Mouse (Mus musculus) liver, embryonic 15.5 days (tissue): Measurements from ENCODE around the gene Elf1. TPM values are rescaled to one million over a fixed set of nuclear protein-coding genes. Genes with fewer than 3 reads are reported as not detected.

Source experiments
- ATAC-seq: fragments of 200-750 bp; cut with Nextera tagmentation; 2 replicates; pipeline ENCODE4 v1.8.0; 2017; ENCODE audit warnings: moderate number of reproducible peaks, mild to moderate bottlenecking, moderate library complexity; ENCODE audit not compliant: insufficient read depth
- H3K27ac ChIP-seq: fragments of 300-500 bp; sonication (generic); replicated peaks from 2 replicates; pipeline ENCODE4 v1.5.1; 2015; ENCODE audit warnings: mild to moderate bottlenecking, inconsistent platforms
- H3K27me3 ChIP-seq: fragments of 300-500 bp; sonication (generic); 2 replicates; pipeline ENCODE4 v1.6.1; 2015; ENCODE audit warnings: mild to moderate bottlenecking, inconsistent platforms
- H3K36me3 ChIP-seq: fragments of 300-500 bp; sonication (generic); replicated peaks from 2 replicates; pipeline ENCODE4 v1.6.1; 2015; ENCODE audit warnings: moderate library complexity, mild to moderate bottlenecking, inconsistent platforms
- H3K4me1 ChIP-seq: fragments of 300-500 bp; sonication (generic); replicated peaks from 2 replicates; pipeline ENCODE4 v1.6.1; 2015; ENCODE audit warnings: inconsistent platforms
- H3K4me2 ChIP-seq: fragments of 300-500 bp; sonication (generic); 2 replicates; pipeline ENCODE4 v1.6.1; 2015; ENCODE audit warnings: moderate library complexity, mild to moderate bottlenecking, inconsistent platforms
- H3K4me3 ChIP-seq: fragments of 300-500 bp; sonication (generic); replicated peaks from 2 replicates; pipeline ENCODE4 v1.5.1; 2015; ENCODE audit warnings: mild to moderate bottlenecking, inconsistent platforms
- H3K9ac ChIP-seq: fragments of 300-500 bp; sonication (generic); 2 replicates; pipeline ENCODE4 v1.6.1; 2015; ENCODE audit warnings: moderate library complexity, mild to moderate bottlenecking, inconsistent platforms
- H3K9me3 ChIP-seq: fragments of 300-500 bp; sonication (generic); replicated peaks from 2 replicates; pipeline ENCODE4 v1.6.1; 2016; ENCODE audit warnings: inconsistent platforms
- WGBS: fragments of 180-500 bp; shearing (Covaris S2); methylation state at CpG from one replicate; pipeline ENCODE4 v1.1.7; 2015; ENCODE audit warnings: mixed read lengths; ENCODE audit not compliant: insufficient replicate concordance; 5-methylcytosine and 5-hydroxymethylcytosine counted together
- polyA plus RNA-seq: library from polyadenylated mRNA; unstranded; fragments of >200 nt; fragmentation: Nextera tagmentation; extraction: Ambion mirVana; gene quantifications from 2 replicates; pipeline ENCODE4 v1.2.1, GENCODE M21; 2015

Gene Elf1
- polyA plus RNA-seq, 1 experiment from 2014 or later, result 10.9 TPM

DNA sequence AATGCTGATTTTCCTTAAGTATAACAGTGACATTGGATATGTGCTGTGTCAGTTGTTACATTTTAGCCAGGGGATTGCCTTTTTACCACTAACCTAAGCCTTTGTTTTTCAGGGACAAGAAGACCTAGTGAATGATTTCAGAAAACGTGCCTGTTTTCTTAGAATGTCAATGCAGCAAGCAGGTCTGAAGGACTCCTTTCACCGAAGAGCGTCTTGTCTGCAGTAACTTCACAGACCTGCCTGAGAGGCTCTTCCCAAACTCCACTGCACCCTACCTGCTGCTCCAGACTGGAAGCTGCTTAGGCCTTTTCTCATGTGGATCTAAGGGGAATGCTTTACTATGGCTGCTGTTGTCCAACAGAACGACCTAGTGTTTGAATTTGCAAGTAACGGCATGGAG lies 55.0 kb downstream of the Elf1 start:
- no peak for ATAC-seq
- WGBS, result 21% methylated on average over 5 of the region's 5 CpGs
- H3K4me3 ChIP-seq, result peak overlapping the region; percentile 43
- peaks cover 76% of the 10 kb centered on the region for H3K4me1 ChIP-seq
- peaks cover 14% of the 10 kb centered on the region; the same call in 1 of the 2 replicates for H3K36me3 ChIP-seq
- H3K4me2 ChIP-seq, result peak overlapping the region; percentile 76
- no peaks in the 10 kb centered on the region for H3K9me3 ChIP-seq
- peak overlapping the region; percentile 87 for H3K27ac ChIP-seq
- H3K27me3 ChIP-seq, result no peaks in the 10 kb centered on the region
- peak overlapping the region; percentile 50 for H3K9ac ChIP-seq

DNA sequence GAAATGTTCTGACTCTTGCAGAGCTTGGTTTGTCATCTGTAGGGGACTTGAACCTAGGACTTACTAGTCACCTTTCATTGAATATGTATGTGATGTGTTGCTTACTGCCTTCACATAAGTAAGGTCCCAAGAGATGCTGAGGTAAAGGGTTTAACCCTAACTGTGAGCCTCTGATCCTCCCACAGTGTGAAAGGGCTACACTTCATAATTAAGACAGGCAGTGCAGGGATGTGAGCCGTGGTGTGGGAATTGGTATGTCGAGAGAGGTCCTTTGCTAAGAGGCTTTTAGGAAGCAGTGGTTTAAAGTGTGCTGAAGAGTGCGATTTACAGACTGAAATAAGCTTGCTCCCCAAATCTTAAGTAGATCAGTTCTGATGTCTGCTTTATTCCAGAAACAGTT lies 55.8 kb downstream of the Elf1 start:
- Histone ChIP-seq H3K9me3 (no peaks in the 10 kb centered on the region), H3K36me3 (peaks cover 14% of the 10 kb centered on the region; the same call in 1 of the 2 replicates), H3K27ac (peak overlapping the region; percentile 70), H3K27me3 (no peaks in the 10 kb centered on the region), H3K9ac (peak overlapping the region; percentile 33; the same call in 1 of the 2 replicates), H3K4me1 (peaks cover 72% of the 10 kb centered on the region), H3K4me3 (peak overlapping the region; percentile 4; the same call in 1 of the 2 replicates), H3K4me2 (peak overlapping the region; percentile 40)
- no peak for ATAC-seq
- WGBS, result 27% methylated on average over 3 of the region's 3 CpGs

DNA sequence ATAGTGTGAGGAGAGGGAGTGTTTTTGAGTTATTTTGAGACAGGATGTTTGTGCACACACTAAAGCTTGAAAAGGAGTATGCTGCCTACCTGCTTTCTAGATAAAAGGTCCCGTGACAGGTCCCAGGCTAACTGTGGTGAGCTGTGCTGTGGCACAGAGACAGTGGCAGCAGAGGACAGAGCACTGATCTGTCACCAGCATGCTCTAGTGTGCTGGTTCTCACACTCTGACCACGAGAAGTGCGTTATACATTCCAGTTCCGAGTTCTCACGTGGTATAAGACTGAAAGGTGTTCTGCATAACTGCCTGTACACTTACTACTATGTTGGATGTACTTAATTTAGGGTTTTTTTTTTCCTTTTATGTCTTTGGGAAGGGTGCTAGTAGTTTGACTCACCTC lies 56.5 kb downstream of the Elf1 start:
- H3K4me2 ChIP-seq, result peak overlapping the region; percentile 40
- peaks cover 17% of the 10 kb centered on the region; the same call in 1 of the 2 replicates for H3K36me3 ChIP-seq
- no peaks in the 10 kb centered on the region for H3K9me3 ChIP-seq
- peak overlapping the region; percentile 21 for H3K4me3 ChIP-seq
- WGBS, result 17% methylated on average over 5 of the region's 5 CpGs
- H3K27ac ChIP-seq, result peak overlapping the region; percentile 70
- peak; percentile 69; the same call in 1 of the 2 replicates for ATAC-seq
- H3K27me3 ChIP-seq, result no peaks in the 10 kb centered on the region
- peaks cover 68% of the 10 kb centered on the region for H3K4me1 ChIP-seq
- no peak overlapping the region for H3K9ac ChIP-seq

DNA sequence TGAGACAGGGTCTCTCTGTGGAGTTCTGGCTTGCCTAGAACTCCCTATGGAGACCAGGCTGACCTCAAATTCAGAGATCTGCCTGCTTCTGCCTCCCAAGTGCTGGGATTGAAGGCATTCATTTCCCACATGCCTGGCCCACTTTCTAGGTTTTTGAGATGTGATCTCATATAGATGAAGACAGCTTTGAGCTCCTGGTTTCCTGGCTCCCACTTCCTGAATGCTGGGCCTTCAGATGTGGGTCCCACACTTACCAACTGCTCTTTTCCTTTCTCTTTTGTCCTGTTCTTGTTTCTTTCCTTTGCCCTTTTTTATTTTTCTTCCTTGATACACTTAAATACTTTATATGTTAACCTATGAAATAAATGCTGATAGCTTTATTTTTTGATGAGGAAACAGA lies 56.9 kb downstream of the Elf1 start:
- ATAC-seq, result no peak
- H3K27me3 ChIP-seq, result no peaks in the 10 kb centered on the region
- peak overlapping the region; percentile 40 for H3K4me2 ChIP-seq
- H3K4me3 ChIP-seq, result peak overlapping the region; percentile 21
- H3K27ac ChIP-seq, result peak overlapping the region; percentile 70
- H3K9me3 ChIP-seq, result no peaks in the 10 kb centered on the region
- H3K9ac ChIP-seq, result no peak overlapping the region
- H3K4me1 ChIP-seq, result peaks cover 67% of the 10 kb centered on the region
- peaks cover 19% of the 10 kb centered on the region; the same call in 1 of the 2 replicates for H3K36me3 ChIP-seq

DNA sequence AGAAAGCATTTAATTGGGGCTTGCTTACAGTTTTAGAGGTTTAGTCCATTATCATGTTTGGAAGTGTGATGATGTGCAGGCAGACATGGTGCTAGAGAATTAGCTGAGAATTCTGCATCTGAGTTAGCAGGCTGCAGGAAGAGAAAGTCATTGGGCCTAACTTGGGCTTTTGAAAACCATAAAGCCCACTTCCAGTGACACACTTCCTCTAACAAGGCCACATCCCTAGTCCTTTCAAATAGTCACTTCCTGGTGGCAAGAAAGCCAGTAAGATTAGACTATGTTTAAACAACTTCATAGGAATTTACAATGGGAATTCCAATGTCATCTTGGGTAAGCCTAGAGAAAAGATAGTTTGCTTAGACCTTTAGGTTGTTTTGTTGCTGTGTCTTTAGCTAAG lies 60.6 kb downstream of the Elf1 start:
- Histone ChIP-seq H3K27me3 (no peaks in the 10 kb centered on the region), H3K4me2 (no peak overlapping the region), H3K4me1 (peaks cover 36% of the 10 kb centered on the region), H3K27ac (no peak overlapping the region), H3K9ac (no peak overlapping the region), H3K9me3 (no peaks in the 10 kb centered on the region), H3K36me3 (peaks cover 19% of the 10 kb centered on the region; the same call in 1 of the 2 replicates), H3K4me3 (no peak overlapping the region)
- no peak for ATAC-seq

DNA sequence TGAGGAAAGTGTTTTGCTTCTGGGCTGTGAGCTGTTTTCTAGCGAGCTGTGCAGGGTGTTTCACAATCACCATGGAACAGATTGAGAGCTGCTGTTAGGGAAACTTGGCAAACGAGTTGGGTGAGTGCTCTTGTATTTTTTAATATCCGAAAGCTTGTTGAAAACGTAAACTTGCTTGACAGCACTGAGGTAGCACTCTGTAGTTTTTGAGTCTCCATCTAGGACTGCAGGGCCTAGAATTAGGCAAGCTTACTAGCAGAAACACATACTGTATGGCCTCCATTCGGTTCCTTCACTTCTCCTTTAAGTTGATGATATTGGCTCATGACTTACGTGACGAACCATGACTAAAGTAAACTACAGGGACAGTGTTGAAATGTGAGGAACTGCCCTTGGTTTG lies 68.3 kb downstream of the Elf1 start:
- Histone ChIP-seq H3K4me2 (no peak overlapping the region), H3K9me3 (no peaks in the 10 kb centered on the region), H3K27ac (peak overlapping the region; percentile 39; the same call in 1 of the 2 replicates), H3K9ac (no peak overlapping the region), H3K27me3 (no peaks in the 10 kb centered on the region), H3K4me3 (no peak overlapping the region), H3K36me3 (0 out of 2 replicates have a peak, but pooled peaks cover 4% of the 10 kb centered on the region), H3K4me1 (peaks cover 22% of the 10 kb centered on the region)
- 66% methylated on average over 7 of the region's 7 CpGs for WGBS
- no peak for ATAC-seq

DNA sequence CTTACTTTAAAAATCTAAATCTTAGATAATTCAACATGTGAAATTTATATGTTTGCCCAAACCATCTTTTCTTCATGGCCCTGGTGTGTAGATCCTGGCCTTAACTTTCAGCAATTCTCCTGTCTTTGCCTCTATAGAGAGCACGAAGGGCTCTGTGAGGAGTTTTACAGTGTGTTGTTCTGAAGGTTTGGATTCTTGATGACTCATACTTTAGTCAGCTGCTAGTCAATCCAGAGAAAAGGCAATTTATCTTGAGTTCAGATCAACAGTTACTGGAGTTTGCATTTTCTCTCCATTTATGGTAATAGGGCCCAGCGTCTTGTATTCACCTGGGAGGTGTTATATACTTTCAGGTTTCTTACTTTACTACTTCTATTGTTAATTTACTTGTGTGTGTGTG lies 70.9 kb downstream of the Elf1 start:
- H3K4me2 ChIP-seq, result no peak overlapping the region
- H3K36me3 ChIP-seq, result 0 out of 2 replicates have a peak, but pooled peaks cover 9% of the 10 kb centered on the region
- H3K4me3 ChIP-seq, result no peak overlapping the region
- ATAC-seq, result no peak
- no peak overlapping the region for H3K27ac ChIP-seq
- no peaks in the 10 kb centered on the region for H3K27me3 ChIP-seq
- WGBS, result 69% methylated on average over 2 of the region's 2 CpGs
- no peaks in the 10 kb centered on the region for H3K9me3 ChIP-seq
- H3K4me1 ChIP-seq, result peaks cover 16% of the 10 kb centered on the region
- no peak overlapping the region for H3K9ac ChIP-seq

DNA sequence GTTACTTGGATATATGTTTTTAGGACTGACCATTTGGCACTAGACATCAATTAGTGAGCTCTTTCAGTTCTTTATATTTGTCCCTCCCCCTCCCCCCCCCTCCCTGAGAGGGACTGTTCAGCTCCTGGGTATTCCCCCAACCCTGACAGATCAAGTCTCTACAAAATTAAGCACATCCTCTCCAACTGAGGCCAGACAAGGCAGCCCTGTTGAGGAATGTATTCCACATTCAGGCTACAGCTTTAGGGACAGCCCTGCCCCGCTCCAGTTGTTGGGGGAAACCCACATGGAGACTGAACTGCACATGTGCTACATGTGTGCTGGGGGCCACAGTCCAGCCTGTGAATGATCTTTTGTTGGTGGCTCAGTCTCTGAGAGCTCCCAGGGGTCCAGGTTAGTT lies 71.9 kb downstream of the Elf1 start:
- Histone ChIP-seq H3K27ac (no peak overlapping the region), H3K27me3 (no peaks in the 10 kb centered on the region), H3K9ac (no peak overlapping the region), H3K9me3 (no peaks in the 10 kb centered on the region), H3K36me3 (0 out of 2 replicates have a peak, but pooled peaks cover 9% of the 10 kb centered on the region), H3K4me1 (peaks cover 19% of the 10 kb centered on the region), H3K4me3 (no peak overlapping the region), H3K4me2 (no peak overlapping the region)
- ATAC-seq, result no peak
- 78% methylated on average over 1 of the region's 1 CpGs for WGBS

DNA sequence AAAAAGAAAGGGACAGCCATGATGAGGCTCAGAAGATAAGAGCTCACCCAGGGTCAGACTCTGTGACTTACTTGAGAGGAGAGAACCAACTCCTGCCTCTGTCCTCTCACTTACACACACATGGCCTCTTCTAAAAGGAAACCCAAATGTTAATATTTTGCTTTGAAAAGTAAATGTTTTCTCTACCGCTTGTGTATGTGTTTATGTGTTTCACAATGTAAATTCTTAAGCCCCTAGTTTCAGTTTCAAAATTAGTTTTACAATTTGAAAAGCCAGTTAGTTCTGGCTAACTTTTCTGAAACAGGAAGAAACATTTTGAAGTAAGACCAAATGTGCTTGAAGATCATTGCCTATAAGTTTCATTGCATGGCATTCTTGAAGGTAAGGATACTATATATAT lies 76.8 kb downstream of the Elf1 start:
- no peak for ATAC-seq
- Histone ChIP-seq H3K27ac (no peak overlapping the region; the same call in 1 of the 2 replicates), H3K36me3 (peaks cover 29% of the 10 kb centered on the region), H3K4me1 (peaks cover 8% of the 10 kb centered on the region), H3K4me3 (no peak overlapping the region), H3K27me3 (no peaks in the 10 kb centered on the region), H3K9me3 (no peaks in the 10 kb centered on the region), H3K9ac (no peak overlapping the region), H3K4me2 (no peak overlapping the region)
- 81% methylated on average over 1 of the region's 1 CpGs for WGBS

DNA sequence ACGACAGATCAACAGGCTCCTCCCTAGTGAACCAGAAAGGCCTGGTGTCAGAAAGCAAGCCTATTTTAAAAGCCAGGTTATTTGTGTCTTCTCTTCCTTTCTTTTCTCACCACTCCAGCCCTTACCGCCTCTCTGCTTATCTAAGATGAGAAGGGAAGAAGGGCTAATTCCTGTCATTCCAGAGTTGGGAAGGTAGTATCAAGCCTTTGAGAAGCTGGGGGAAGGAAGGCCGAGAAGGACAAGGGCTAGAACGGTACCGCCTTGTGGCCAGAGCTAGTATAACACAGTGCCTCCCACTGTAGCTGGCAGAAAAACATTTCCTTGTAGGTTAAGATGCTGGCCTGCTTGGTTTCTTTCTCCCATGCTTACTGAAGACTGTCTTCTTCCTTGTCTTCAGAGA lies 81.8 kb downstream of the Elf1 start:
- Histone ChIP-seq H3K4me2 (no peak overlapping the region), H3K9ac (no peak overlapping the region), H3K4me3 (no peak overlapping the region), H3K27ac (0 out of 2 replicates have a peak overlapping the region, but pooled peaks have one; percentile 19), H3K27me3 (no peaks in the 10 kb centered on the region), H3K4me1 (peaks cover 4% of the 10 kb centered on the region), H3K36me3 (peaks cover 67% of the 10 kb centered on the region), H3K9me3 (no peaks in the 10 kb centered on the region)
- 39% methylated on average over 5 of the region's 5 CpGs for WGBS
- ATAC-seq, result no peak

DNA sequence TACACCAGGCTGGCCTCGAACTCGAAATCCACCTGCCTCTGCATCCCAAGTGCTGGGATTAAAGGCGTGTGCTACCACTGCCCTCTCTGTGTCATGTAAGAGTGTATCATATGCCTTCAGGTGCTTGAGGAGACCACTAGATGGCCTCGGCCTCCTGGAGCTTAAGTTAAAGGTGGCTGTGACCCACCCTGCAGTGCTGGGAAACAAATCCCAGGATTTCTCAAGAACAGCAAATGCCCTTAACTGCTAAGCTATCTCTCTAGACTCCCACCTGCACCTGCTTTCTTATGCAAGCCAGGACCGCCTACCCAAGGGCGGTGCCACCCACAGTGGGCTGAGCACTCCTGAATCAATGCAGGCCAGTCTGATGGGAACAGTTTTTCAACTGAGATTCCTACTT lies 83.8 kb downstream of the Elf1 start:
- peaks cover 4% of the 10 kb centered on the region for H3K4me1 ChIP-seq
- peaks cover 86% of the 10 kb centered on the region for H3K36me3 ChIP-seq
- ATAC-seq, result peak; percentile 15; the same call in 1 of the 2 replicates
- no peak overlapping the region for H3K9ac ChIP-seq
- 80% methylated on average over 6 of the region's 6 CpGs for WGBS
- no peak overlapping the region for H3K4me3 ChIP-seq
- H3K9me3 ChIP-seq, result no peaks in the 10 kb centered on the region
- no peak overlapping the region for H3K4me2 ChIP-seq
- no peaks in the 10 kb centered on the region for H3K27me3 ChIP-seq
- no peak overlapping the region for H3K27ac ChIP-seq
